Mouse (Mus musculus) CH12.LX (cell line): ENCODE measurements around the gene Xylt1. TPM values are rescaled to one million over a fixed set of nuclear protein-coding genes. Genes with fewer than 3 reads are reported as not detected.

Experiments
- DNase-seq: peaks from one replicate; pipeline ENCODE4 v3.0.0-alpha.2; 2013; ENCODE audit errors: extremely low read depth
- H3K27ac ChIP-seq: 2 replicates; pipeline ENCODE4 v1.5.1; 2012; ENCODE audit warnings: low read depth, mild to moderate bottlenecking, control low read depth, moderate library complexity; ENCODE audit not compliant: insufficient read depth
- H3K27me3 ChIP-seq: replicated peaks from 2 replicates; pipeline ENCODE3; 2012; ENCODE audit warnings: inconsistent platforms
- H3K36me3 ChIP-seq, 2 experiments: replicated peaks in 1 of 2; 2 replicates each; pipeline versions ENCODE3 to v1.6.1; 2012; ENCODE audit warnings: inconsistent platforms in 1 of 2, low read length in 1 of 2, mild to moderate bottlenecking in 1 of 2, mixed read lengths in 1 of 2, moderate library complexity in 1 of 2; ENCODE audit not compliant: control insufficient read depth in 1 of 2, insufficient read depth in 1 of 2
- H3K4me1 ChIP-seq, 2 experiments: 2 replicates each; pipeline ENCODE4 v1.6.1; 2012; ENCODE audit warnings: inconsistent platforms in 1 of 2, moderate library complexity in 1 of 2; ENCODE audit not compliant: insufficient read depth in 2 of 2, control insufficient read depth in 1 of 2
- H3K4me2 ChIP-seq: 2 replicates; pipeline ENCODE4 v1.6.1; 2012; ENCODE audit warnings: low read depth, mild to moderate bottlenecking, control low read depth; ENCODE audit not compliant: poor library complexity, insufficient read depth, severe bottlenecking
- H3K4me3 ChIP-seq, 3 experiments: fragments of 150-350 bp in 1 of 3; sonication (generic) in 1 of 3; replicated peaks in 1 of 3; 2 replicates each; pipeline versions ENCODE3 to v1.5.1; 2011 to 2012; ENCODE audit warnings: low read depth in 2 of 3, low read length in 2 of 3, mild to moderate bottlenecking in 2 of 3, moderate library complexity in 2 of 3, control low read depth in 1 of 3, improper control_type of control experiment in 1 of 3, inconsistent platforms in 1 of 3, mixed read lengths in 1 of 3; ENCODE audit not compliant: poor library complexity in 1 of 3
- H3K79me2 ChIP-seq: replicated peaks from 2 replicates; pipeline ENCODE4 v1.6.1; 2012; ENCODE audit warnings: mild to moderate bottlenecking, moderate library complexity; ENCODE audit not compliant: control insufficient read depth, poor library complexity, insufficient read depth, severe bottlenecking; ENCODE audit errors: extremely low read depth
- H3K9ac ChIP-seq: 2 replicates; pipeline ENCODE4 v1.6.1; 2012; ENCODE audit warnings: low read depth, mild to moderate bottlenecking, control low read depth, moderate library complexity; ENCODE audit not compliant: insufficient read depth
- H3K9me3 ChIP-seq: replicated peaks from 2 replicates; pipeline ENCODE3; 2012; ENCODE audit warnings: low read length, inconsistent platforms, mixed read lengths
- CHD1 ChIP-seq: IDR thresholded peaks from 2 replicates; pipeline ENCODE4 v1.6.1; 2012; ENCODE audit warnings: low read depth, low read length, improper control_type of control experiment, inconsistent platforms
- CHD2 ChIP-seq: IDR thresholded peaks from 2 replicates; pipeline ENCODE4 v1.6.1; 2011; ENCODE audit warnings: low read length, improper control_type of control experiment
- CTCF ChIP-seq, 2 experiments: IDR thresholded peaks in 1 of 2; conservative IDR thresholded peaks in 1 of 2; 2 replicates each; pipeline ENCODE4 v1.5.1; 2011 to 2012; ENCODE audit warnings: low read depth in 2 of 2, low read length in 2 of 2, improper control_type of control experiment in 1 of 2, inconsistent platforms in 1 of 2, mild to moderate bottlenecking in 1 of 2, moderate library complexity in 1 of 2
- E2F4 ChIP-seq: IDR thresholded peaks from 2 replicates; pipeline ENCODE4 v1.6.1; 2011; ENCODE audit warnings: low read depth, low read length, improper control_type of control experiment; ENCODE audit not compliant: insufficient replicate concordance
- ELF1 ChIP-seq: IDR thresholded peaks from 2 replicates; pipeline ENCODE4 v1.6.1; 2014; ENCODE audit warnings: low read depth, mild to moderate bottlenecking, inconsistent platforms, low read length, improper control_type of control experiment
- HCFC1 ChIP-seq: IDR thresholded peaks from 2 replicates; pipeline ENCODE4 v1.6.1; 2012; ENCODE audit warnings: low read depth, mild to moderate bottlenecking, inconsistent platforms, low read length, improper control_type of control experiment
- JUN ChIP-seq: IDR thresholded peaks from 2 replicates; pipeline ENCODE4 v1.6.1; 2011; ENCODE audit warnings: low read depth, mild to moderate bottlenecking, low read length, improper control_type of control experiment, moderate library complexity; ENCODE audit not compliant: insufficient read depth
- MAZ ChIP-seq: IDR thresholded peaks from 2 replicates; pipeline ENCODE4 v1.6.1; 2012; ENCODE audit warnings: low read depth, mild to moderate bottlenecking, inconsistent platforms, low read length, improper control_type of control experiment, moderate library complexity
- MEF2A ChIP-seq: IDR thresholded peaks from 2 replicates; pipeline ENCODE4 v1.6.1; 2014; ENCODE audit warnings: low read depth, mild to moderate bottlenecking, inconsistent platforms, low read length, improper control_type of control experiment, borderline replicate concordance
- MXI1 ChIP-seq: IDR thresholded peaks from 2 replicates; pipeline ENCODE4 v1.6.1; 2011; ENCODE audit warnings: mild to moderate bottlenecking, low read depth, low read length, improper control_type of control experiment
- NELFE ChIP-seq: IDR thresholded peaks from 2 replicates; pipeline ENCODE4 v1.6.1; 2011; ENCODE audit warnings: low read depth, low read length, improper control_type of control experiment
- NRF1 ChIP-seq: IDR thresholded peaks from 2 replicates; pipeline ENCODE4 v1.6.1; 2014; ENCODE audit warnings: low read depth, mild to moderate bottlenecking, inconsistent platforms, low read length, improper control_type of control experiment, moderate library complexity
- POLR2AphosphoS2 ChIP-seq: IDR thresholded peaks from 2 replicates; pipeline ENCODE4 v1.6.1; 2011; ENCODE audit warnings: low read depth, low read length, improper control_type of control experiment
- RAD21 ChIP-seq: IDR thresholded peaks from 2 replicates; pipeline ENCODE4 v1.6.1; 2011; ENCODE audit warnings: low read depth, mild to moderate bottlenecking, low read length, improper control_type of control experiment, moderate library complexity
- SMC3 ChIP-seq: IDR thresholded peaks from 2 replicates; pipeline ENCODE4 v1.6.1; 2011; ENCODE audit warnings: low read depth, low read length, improper control_type of control experiment
- TCF12 ChIP-seq: IDR thresholded peaks from 2 replicates; pipeline ENCODE4 v1.6.1; 2014; ENCODE audit warnings: low read depth, mild to moderate bottlenecking, inconsistent platforms, low read length, improper control_type of control experiment
- USF2 ChIP-seq: conservative IDR thresholded peaks from 2 replicates; pipeline ENCODE4 v1.6.1; 2011; ENCODE audit warnings: low read depth, low read length, improper control_type of control experiment
- ZC3H11A ChIP-seq: IDR thresholded peaks from 2 replicates; pipeline ENCODE4 v1.6.1; 2012; ENCODE audit warnings: low read depth, mild to moderate bottlenecking, inconsistent platforms, low read length, improper control_type of control experiment
- dilution Hi-C: fragments of 300-500 bp; cut with MboI; formaldehyde crosslinking; loops from 2 replicates; pipeline ENCODE4 v1.14.3; 2020; ENCODE audit warnings: low sequenced_read_pairs; ENCODE audit not compliant: extremely low pct_unique_long_range_greater_than_20kb, extremely low pct_ligation_motif_present
- in situ Hi-C: fragments of 300-500 bp; cut with MboI; formaldehyde crosslinking; loops from 3 replicates; pipeline ENCODE4 v1.14.3; 2019; ENCODE audit warnings: low sequenced_read_pairs, low pct_ligation_motif_present, low pct_unique_long_range_greater_than_20kb, mixed read lengths
- polyA plus RNA-seq: library from polyadenylated mRNA; unstranded; fragments of >175 nt; gene quantifications from 2 replicates; pipeline ENCODE4 v1.2.1, GENCODE M21; 2012; ENCODE audit warnings: low read depth; ENCODE audit not compliant: insufficient read length
- total RNA-seq, 2 experiments: library from RNA; depleted of rRNA; stranded (reverse); fragments of 300-350 nt in 1 of 2; fragments of >200 nt in 1 of 2; gene quantifications; 2 replicates each; pipeline ENCODE4 v1.2.3; 2012 to 2014

Gene Xylt1
- total and polyA plus RNA-seq, 3 experiments, result 0.38 to 0.84 (median 0.38) TPM

- TF ChIP-seq ELF1 (no peak), ZC3H11A (no peak), USF2 (no peak), NRF1 (no peak), RAD21 (peak; percentile 29), MAZ (no peak), NELFE (no peak), TCF12 (no peak), SMC3 (peak; percentile 41), POLR2AphosphoS2 (no peak), HCFC1 (no peak), CHD2 (no peak), MXI1 (no peak), CTCF (conservative IDR thresholded peaks at IDR 0.05 in 1 of 2, IDR thresholded peaks at IDR 0.05 in 1 of 2; ENCODE audit: low read depth in 2 of 2, low read length in 2 of 2) (peak in 1 of 2 experiments; percentile 40; a peak in 2 of 4 replicates), JUN (no peak), CHD1 (no peak), MEF2A (no peak)
- in situ Hi-C loops (loop anchor here (10.0 to 25.0 kb wide), 2 partner anchors 140 to 637 kb away; partner anchors contain the start of gene Rps15a), dilution Hi-C loops (no loop called here)
- Histone ChIP-seq H3K79me2 (no peaks in the 10 kb centered on the region), H3K9ac (no peak overlapping the region), H3K9me3 (no peaks in the 10 kb centered on the region), H3K27ac (no peak overlapping the region), H3K4me2 (no peak overlapping the region), H3K36me3 (no peaks in the 10 kb centered on the region), H3K4me1 (peaks cover under 1 to 12% of the 10 kb centered on the region in 2 experiments; a peak in 3 of 4 replicates), H3K27me3 (no peaks in the 10 kb centered on the region), H3K4me3 (no peak overlapping the region)
- no peak for DNase-seq
These were observed 94.3 kb downstream of the Xylt1 start for GRCm38 (mm10) chr7:117475106-117475505.

GRCm38 (mm10) chr7:117478937-117479336 is 98.2 kb downstream of the Xylt1 start:
- H3K9ac ChIP-seq, result no peak overlapping the region
- H3K27ac ChIP-seq, result no peak overlapping the region
- H3K36me3 ChIP-seq, result no peaks in the 10 kb centered on the region
- dilution Hi-C loops, result no loop called here
- H3K4me1 ChIP-seq, result peaks cover 0 to 20% of the 10 kb centered on the region in 2 experiments; a peak in 2 of 4 replicates
- no peaks in the 10 kb centered on the region for H3K27me3 ChIP-seq
- no peak for TF ChIP-seq E2F4
- no peak overlapping the region for H3K4me2 ChIP-seq
- no peak for DNase-seq
- no peaks in the 10 kb centered on the region for H3K79me2 ChIP-seq
- H3K9me3 ChIP-seq, result no peaks in the 10 kb centered on the region
- in situ Hi-C loops, result loop anchor here (10.0 to 25.0 kb wide), 2 partner anchors 136 to 633 kb away; partner anchors contain the start of gene Rps15a
- no peak overlapping the region for H3K4me3 ChIP-seq
